Mouse (Mus musculus) urinary bladder, postnatal 25 days (tissue): Measurements from ENCODE around the gene Tox4.

ENCODE experiments used
- DNase-seq: peaks from one replicate; pipeline ENCODE4 v3.0.0; 2022; ENCODE audit warnings: low spot score

Gene Tox4

DNA sequence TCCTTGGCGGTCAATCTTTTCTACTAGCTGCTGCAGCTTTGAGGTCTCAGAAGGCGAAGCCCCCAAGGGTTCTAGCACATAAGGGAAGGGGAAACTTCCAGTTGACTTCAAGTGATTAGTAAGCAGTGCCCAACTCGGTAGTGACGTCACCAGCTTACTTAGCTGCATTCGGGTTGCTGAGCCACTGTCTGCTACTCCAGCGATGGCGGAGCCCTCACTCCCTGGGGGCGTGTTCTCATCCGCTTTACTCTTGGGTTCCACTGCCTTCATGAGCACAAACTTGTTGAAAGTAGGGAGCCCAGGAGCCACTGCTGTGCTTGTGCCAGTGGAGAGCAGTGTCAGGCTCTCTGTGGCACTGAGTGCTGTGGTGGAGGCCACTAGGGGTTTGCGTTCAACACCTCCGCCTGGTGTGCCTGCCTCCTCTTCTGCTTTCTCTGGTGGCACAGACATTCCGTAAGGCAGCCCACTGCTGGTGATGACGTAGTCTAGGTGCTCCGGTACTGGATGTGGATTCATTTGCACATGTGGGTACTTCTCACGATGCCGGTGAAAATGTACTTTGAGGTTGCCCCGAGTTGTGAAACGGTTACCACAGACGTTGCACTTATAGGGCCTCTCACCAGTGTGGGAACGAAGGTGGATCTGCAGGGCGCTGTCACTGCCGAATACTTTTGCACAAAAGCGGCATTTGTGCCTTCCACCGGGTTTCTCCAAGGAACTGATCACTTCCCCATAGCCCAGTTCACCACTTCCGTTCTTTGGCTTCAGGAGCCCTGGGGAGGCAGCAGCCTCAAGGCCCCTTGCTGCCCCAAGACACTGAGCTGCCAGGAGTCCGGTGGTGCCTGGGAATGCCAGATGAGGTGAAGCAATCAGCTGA, 35.2 kb downstream of the Tox4 start:
- no peak for DNase-seq

GRCm38 (mm10) chr14:52314808-52315150, 35.8 kb downstream of the Tox4 start:
- no peak for DNase-seq

- no peak for DNase-seq
These were observed 36.4 kb downstream of the Tox4 start for GRCm38 (mm10) chr14:52315283-52315780.

GRCm38 (mm10) chr14:52315792-52316440, 37.0 kb downstream of the Tox4 start:
- DNase-seq, result peak; percentile 52

GRCm38 (mm10) chr14:52316441-52317225, 37.7 kb downstream of the Tox4 start:
- DNase-seq, result no peak

DNA sequence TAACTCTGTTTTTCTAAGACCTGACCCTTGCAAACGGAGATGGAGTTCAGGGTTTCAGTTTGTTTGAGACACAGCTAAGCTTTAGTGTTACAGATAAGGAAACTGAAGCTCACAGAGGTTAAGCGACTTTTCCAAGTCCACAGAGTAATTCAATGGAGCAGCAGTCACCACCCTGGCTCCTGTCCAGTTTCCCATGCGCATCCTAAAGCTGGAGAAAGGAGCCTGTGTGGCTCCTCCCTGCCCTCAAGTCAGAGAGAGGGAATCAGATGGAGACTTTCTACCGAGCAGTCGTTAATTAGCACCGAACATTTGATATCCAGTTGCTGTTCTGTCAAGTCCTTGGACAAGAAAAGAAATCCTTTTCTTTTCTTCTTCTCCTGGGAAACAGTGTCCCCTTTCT, 40.4 kb downstream of the Tox4 start:
- no peak for DNase-seq

- no peak for DNase-seq
These were observed 46.9 kb downstream of the Tox4 start for GRCm38 (mm10) chr14:52325890-52326289.

GRCm38 (mm10) chr14:52327375-52327901, 48.5 kb downstream of the Tox4 start:
- DNase-seq, result no peak

DNA sequence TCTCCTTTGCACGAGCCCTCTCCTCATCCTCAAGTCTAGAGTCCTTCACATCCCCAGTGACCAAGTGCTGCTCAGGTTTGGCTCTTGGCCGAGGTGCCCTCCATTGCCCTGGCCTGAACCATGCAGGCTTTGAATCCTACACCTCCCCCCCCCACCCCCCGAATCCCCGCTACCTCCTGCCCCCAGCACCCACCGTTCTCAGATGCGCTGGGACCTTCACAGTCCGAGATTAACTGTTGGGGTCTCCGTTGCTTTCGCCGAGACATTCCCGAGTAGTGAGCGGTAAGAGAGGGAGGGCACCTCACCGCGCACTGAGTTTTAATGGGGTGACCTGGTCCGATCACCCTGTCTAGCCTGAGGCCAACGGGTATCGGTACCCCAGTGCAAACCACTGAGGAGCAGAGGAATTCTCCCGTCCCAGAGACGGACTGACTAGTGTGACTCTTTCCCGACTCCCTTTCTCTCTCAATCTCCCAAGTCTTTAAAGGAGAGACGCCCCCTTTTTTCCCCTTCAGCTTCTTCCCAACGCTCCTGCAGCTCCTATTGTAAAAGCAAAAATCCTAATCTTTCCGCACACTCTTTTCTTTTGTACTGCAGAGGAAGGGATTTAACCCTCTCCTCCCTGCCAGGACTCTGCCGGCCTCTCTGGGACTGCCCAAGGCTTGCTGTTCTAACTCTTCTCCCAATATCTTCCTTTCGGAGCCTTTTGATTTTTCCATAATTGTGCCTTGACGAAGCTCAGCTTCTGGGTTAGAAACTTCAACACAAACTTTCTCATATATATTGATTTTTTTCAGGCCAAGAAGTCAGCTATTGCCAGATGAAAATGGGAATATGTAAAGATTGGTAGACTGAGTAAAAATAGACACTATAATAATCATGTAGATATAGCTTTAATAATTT, 49.2 kb downstream of the Tox4 start, which contains the start of gene Sall2:
Gene Sall2 (minus strand): TSS at position 853 of the 903 bp plus-strand sequence.
- DNase-seq, result no peak

DNA sequence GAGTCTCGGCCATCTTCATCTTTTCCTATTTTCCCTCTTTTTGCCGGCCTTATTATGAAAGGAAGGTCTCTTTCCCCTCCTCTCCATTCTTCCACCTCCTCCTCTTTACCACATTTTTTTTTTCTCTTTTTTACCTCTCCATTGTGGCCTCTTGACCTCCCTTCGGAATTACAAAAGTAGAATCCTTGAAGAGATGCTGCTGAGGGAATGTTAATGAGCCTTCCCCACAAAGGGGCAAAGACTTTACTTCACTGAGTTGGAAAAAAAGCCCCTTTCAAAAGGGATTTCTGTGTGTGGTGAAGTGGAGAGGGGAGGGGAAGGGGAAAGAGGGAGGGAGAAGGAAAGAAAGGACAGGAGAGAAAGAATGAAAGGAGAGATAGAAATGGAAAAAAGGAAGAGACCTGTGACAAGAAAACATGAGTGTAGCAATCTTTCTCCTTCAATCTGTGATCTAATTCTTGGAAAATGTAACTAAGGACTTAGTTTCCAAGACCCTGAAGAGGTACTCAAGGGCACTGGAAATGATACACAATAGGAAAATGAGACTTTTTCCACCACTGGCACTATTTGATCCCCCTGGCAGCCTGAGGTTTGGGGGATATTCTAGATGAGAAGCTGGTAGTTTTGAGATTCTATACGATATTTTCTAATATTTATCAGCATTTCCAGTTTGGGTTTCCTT, 52.3 kb downstream of the Tox4 start:
- no peak for DNase-seq

- DNase-seq, result no peak
These were observed 53.2 kb downstream of the Tox4 start for GRCm38 (mm10) chr14:52332171-52332570.

- DNase-seq, result peak; percentile 42
These were observed 60.0 kb downstream of the Tox4 start for GRCm38 (mm10) chr14:52338751-52339511.

- DNase-seq, result no peak
These were observed 60.5 kb downstream of the Tox4 start for GRCm38 (mm10) chr14:52339512-52339852.
